Mouse (Mus musculus): ENCODE data around the gene Ssbp4. TPM values are rescaled to one million over a fixed set of nuclear protein-coding genes. Genes with fewer than 3 reads are reported as not detected.

Gene Ssbp4
- total and polyA plus RNA-seq, 3 experiments: 84.9 to 212 TPM; not detected in 1

DNA sequence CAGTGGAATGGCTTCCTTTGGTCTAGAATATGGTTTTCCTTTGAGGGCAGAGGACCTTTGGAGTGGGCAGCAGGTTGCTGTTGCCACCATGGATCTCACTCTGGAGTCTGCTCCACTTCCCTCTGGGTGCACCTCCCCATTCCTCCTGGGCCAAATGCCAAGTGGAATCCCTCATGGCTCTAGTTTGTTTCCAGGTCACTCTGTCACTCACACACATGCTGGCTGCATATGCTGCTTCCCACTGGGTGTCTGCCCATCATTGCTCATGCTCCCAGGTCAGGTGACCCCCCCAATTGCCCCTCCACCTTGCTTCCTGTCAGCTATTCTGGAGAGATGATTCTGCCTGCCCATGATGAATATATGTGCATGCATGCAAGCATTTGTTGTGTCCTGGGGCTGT lies 54.9 kb downstream of the Ssbp4 start:
- Histone ChIP-seq H3K27me3 (ENCODE audit: control insufficient read depth in 1 of 2, insufficient read depth in 2 of 2, low read length in 2 of 2) (no peaks in the 10 kb centered on the region), H3K9me3 (replicated peaks; ENCODE audit: insufficient read depth, low read length) (no peaks in the 10 kb centered on the region), H3K9ac (ENCODE audit: control insufficient read depth, low read depth, low read length, poor library complexity, severe bottlenecking) (no peak overlapping the region), H3K79me2 (ENCODE audit: control insufficient read depth, insufficient read depth, low read length, poor library complexity) (peaks cover 22% of the 10 kb centered on the region), H3K27ac (ENCODE audit: control insufficient read depth, low read depth, low read length) (no peak overlapping the region), H3K36me3 (ENCODE audit: control insufficient read depth in 1 of 2, insufficient read depth in 2 of 2, low read length in 2 of 2) (peaks cover 0 to 3% of the 10 kb centered on the region in 2 experiments; a peak in 1 of 4 replicates), H3K4me1 (ENCODE audit: control insufficient read depth in 1 of 2, insufficient read depth in 2 of 2, low read length in 2 of 2) (peaks cover 2 to 8% of the 10 kb centered on the region in 2 experiments; a peak in 2 of 4 replicates), H3K4me3 (ENCODE audit: control insufficient read depth in 1 of 2, insufficient read depth in 1 of 2, low read depth in 2 of 2, low read length in 2 of 2) (no peak overlapping the region)
- DNase-seq (ENCODE audit: low read depth, low spot score): no peak
- no peak for TF ChIP-seq POLR2AphosphoS2 (IDR thresholded peaks at IDR 0.05; ENCODE audit: low read length)
- TF ChIP-seq ZNF384 (IDR thresholded peaks at IDR 0.05; ENCODE audit: low read depth, low read length): no peak
- no peak for TF ChIP-seq MEF2A (IDR thresholded peaks at IDR 0.05; ENCODE audit: extremely low read depth, insufficient replicate concordance, low read depth, low read length, poor library complexity, severe bottlenecking)
- TF ChIP-seq MYB (IDR thresholded peaks at IDR 0.05; ENCODE audit: low read depth, low read length): no peak
- no peak for TF ChIP-seq USF2 (IDR thresholded peaks at IDR 0.05; ENCODE audit: borderline replicate concordance in 1 of 2, insufficient read depth in 1 of 2, low read depth in 1 of 2, low read length in 2 of 2)
- TF ChIP-seq BHLHE40 (IDR thresholded peaks at IDR 0.05; ENCODE audit: borderline replicate concordance, low read depth, low read length): no peak
- TF ChIP-seq EP300 (IDR thresholded peaks at IDR 0.05; ENCODE audit: low read depth in 1 of 2, low read length in 2 of 2): no peak
- no peak for TF ChIP-seq GATA1 (IDR thresholded peaks at IDR 0.05; ENCODE audit: low read depth, low read length)
- no peak for TF ChIP-seq TCF12 (IDR thresholded peaks at IDR 0.05; ENCODE audit: low read depth, low read length)
- no peak for TF ChIP-seq CHD1 (IDR thresholded peaks at IDR 0.05; ENCODE audit: low read depth, low read length)
- TF ChIP-seq JUND (IDR thresholded peaks at IDR 0.05; ENCODE audit: low read depth, low read length): no peak
- TF ChIP-seq MAZ (IDR thresholded peaks at IDR 0.05; ENCODE audit: low read depth, low read length): no peak
- no peak for TF ChIP-seq ZKSCAN1 (IDR thresholded peaks at IDR 0.05; ENCODE audit: low read depth, low read length)
- TF ChIP-seq UBTF (IDR thresholded peaks at IDR 0.05; ENCODE audit: borderline replicate concordance, insufficient read depth, low read depth, low read length): no peak
- no peak for TF ChIP-seq RCOR1 (IDR thresholded peaks at IDR 0.05; ENCODE audit: low read depth, low read length)
- no peak for TF ChIP-seq USF1 (IDR thresholded peaks at IDR 0.05; ENCODE audit: low read depth, low read length)
- TF ChIP-seq RAD21 (IDR thresholded peaks at IDR 0.05; ENCODE audit: low read depth, low read length): no peak
- no peak for TF ChIP-seq ELF1 (IDR thresholded peaks at IDR 0.05; ENCODE audit: low read depth, low read length)
- no peak for TF ChIP-seq POLR2A (IDR thresholded peaks at IDR 0.05; ENCODE audit: control insufficient read depth in 1 of 2, insufficient read depth in 1 of 2, low read depth in 1 of 2, low read length in 2 of 2, poor library complexity in 1 of 2)

DNA sequence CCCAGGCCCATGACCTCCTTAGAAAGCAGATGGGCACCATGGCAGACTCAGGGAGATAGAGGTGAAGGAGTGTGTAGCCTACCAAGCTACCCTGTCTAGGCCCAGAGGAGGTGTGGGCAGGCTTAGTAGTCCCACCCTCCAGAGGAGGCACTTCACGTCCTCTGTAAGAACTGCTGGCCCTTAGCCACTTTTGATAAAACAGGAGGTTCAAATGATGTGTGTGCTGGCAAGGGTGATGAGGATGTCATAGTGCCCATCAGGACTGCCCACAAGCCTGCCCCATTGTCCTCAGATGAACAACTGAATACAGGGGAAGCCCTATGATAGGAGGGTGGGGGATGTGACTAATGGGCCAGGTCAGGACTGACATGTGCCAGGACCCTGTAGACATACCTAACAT lies 55.8 kb downstream of the Ssbp4 start:
- H3K4me1 ChIP-seq (ENCODE audit: control insufficient read depth in 1 of 2, insufficient read depth in 2 of 2, low read length in 2 of 2): peaks cover 1 to 4% of the 10 kb centered on the region in 2 experiments; a peak in 2 of 4 replicates
- no peak overlapping the region for H3K4me3 ChIP-seq (ENCODE audit: control insufficient read depth in 1 of 2, insufficient read depth in 1 of 2, low read depth in 2 of 2, low read length in 2 of 2)
- no peaks in the 10 kb centered on the region for H3K9me3 ChIP-seq (replicated peaks; ENCODE audit: insufficient read depth, low read length)
- no peak overlapping the region for H3K9ac ChIP-seq (ENCODE audit: control insufficient read depth, low read depth, low read length, poor library complexity, severe bottlenecking)
- TF ChIP-seq MXI1 (IDR thresholded peaks at IDR 0.05; ENCODE audit: low read depth, low read length) (no peak), NELFE (IDR thresholded peaks at IDR 0.05; ENCODE audit: low read depth, low read length) (no peak), USF1 (IDR thresholded peaks at IDR 0.05; ENCODE audit: low read depth, low read length) (no peak), MAX (IDR thresholded peaks at IDR 0.05; ENCODE audit: low read length) (no peak), TAL1 (IDR thresholded peaks at IDR 0.05; ENCODE audit: low read length) (no peak), ZNF384 (IDR thresholded peaks at IDR 0.05; ENCODE audit: low read depth, low read length) (no peak)
- peaks cover 31% of the 10 kb centered on the region for H3K79me2 ChIP-seq (ENCODE audit: control insufficient read depth, insufficient read depth, low read length, poor library complexity)
- H3K36me3 ChIP-seq (ENCODE audit: control insufficient read depth in 1 of 2, insufficient read depth in 2 of 2, low read length in 2 of 2): no peaks in the 10 kb centered on the region
- no peak for DNase-seq (ENCODE audit: low read depth, low spot score)
- H3K27ac ChIP-seq (ENCODE audit: control insufficient read depth, low read depth, low read length): no peak overlapping the region
- H3K27me3 ChIP-seq (ENCODE audit: control insufficient read depth in 1 of 2, insufficient read depth in 2 of 2, low read length in 2 of 2): no peaks in the 10 kb centered on the region

Measured in MEL (cell line).